Mouse (Mus musculus) neural tube, embryonic 14.5 days (tissue): ENCODE results near the gene Drosha. TPM values are rescaled to one million over a fixed set of nuclear protein-coding genes. Genes with fewer than 3 reads are reported as not detected.

ENCODE experiments used
- ATAC-seq: fragments of 200-750 bp; cut with Nextera tagmentation; 2 replicates; pipeline ENCODE4 v1.8.0; 2017; ENCODE audit warnings: low read depth, mild to moderate bottlenecking, moderate TSS enrichment, moderate library complexity
- H3K27ac ChIP-seq: fragments of 300-500 bp; sonication (generic); 2 replicates; pipeline ENCODE4 v1.5.1; 2014; ENCODE audit warnings: low read depth, mild to moderate bottlenecking, control low read depth, low read length, moderate library complexity, mixed read lengths
- H3K27me3 ChIP-seq: fragments of 300-500 bp; sonication (generic); 2 replicates; pipeline ENCODE4 v1.6.1; 2014; ENCODE audit warnings: low read length; ENCODE audit not compliant: control insufficient read depth, insufficient read depth
- H3K36me3 ChIP-seq: fragments of 300-500 bp; sonication (generic); 2 replicates; pipeline ENCODE4 v1.6.1; 2014; ENCODE audit warnings: low read length, mixed read lengths; ENCODE audit not compliant: control insufficient read depth, insufficient read depth
- H3K4me1 ChIP-seq: fragments of 300-500 bp; sonication (generic); 2 replicates; pipeline ENCODE4 v1.6.1; 2014; ENCODE audit warnings: low read length; ENCODE audit not compliant: control insufficient read depth, insufficient read depth
- H3K4me2 ChIP-seq: fragments of 300-500 bp; sonication (generic); 2 replicates; pipeline ENCODE4 v1.6.1; 2014; ENCODE audit warnings: mild to moderate bottlenecking, low read depth, low read length, control low read depth
- H3K4me3 ChIP-seq: fragments of 300-500 bp; sonication (generic); 2 replicates; pipeline ENCODE4 v1.5.1; 2014; ENCODE audit warnings: low read depth, low read length, control low read depth, mixed read lengths
- H3K9ac ChIP-seq: fragments of 300-500 bp; sonication (generic); replicated peaks from 2 replicates; pipeline ENCODE4 v1.6.1; 2014; ENCODE audit warnings: low read depth, mild to moderate bottlenecking, control low read depth, low read length, mixed read lengths
- H3K9me3 ChIP-seq: fragments of 300-500 bp; sonication (generic); 2 replicates; pipeline ENCODE4 v1.6.1; 2016; ENCODE audit warnings: low read length; ENCODE audit not compliant: control insufficient read depth
- WGBS: fragments of 180-500 bp; shearing (Covaris S2); extraction: QIAGEN DNeasy Blood & Tissue Kit; methylation state at CpG from one replicate; pipeline ENCODE4 v1.1.7; 2014; 5-methylcytosine and 5-hydroxymethylcytosine counted together
- polyA plus RNA-seq: library from polyadenylated mRNA; unstranded; fragments of >200 nt; fragmentation: Nextera tagmentation; extraction: Ambion mirVana; gene quantifications from 2 replicates; pipeline ENCODE4 v1.2.1, GENCODE M21; 2014

Gene Drosha
- polyA plus RNA-seq, 1 experiment from 2014 or later = 55.8 TPM

- H3K27ac ChIP-seq = no peak overlapping the region
- peak overlapping the region; percentile 54 for H3K4me2 ChIP-seq
- H3K9me3 ChIP-seq = no peaks in the 10 kb centered on the region
- H3K36me3 ChIP-seq = peaks cover 29% of the 10 kb centered on the region; the same call in 1 of the 2 replicates
- 96% methylated on average over 2 of the region's 2 CpGs for WGBS
- H3K4me3 ChIP-seq = peak overlapping the region; percentile 64
- no peak for ATAC-seq
- H3K27me3 ChIP-seq = no peaks in the 10 kb centered on the region
- peaks cover 16% of the 10 kb centered on the region; the same call in 1 of the 2 replicates for H3K4me1 ChIP-seq
- peak overlapping the region; percentile 80 for H3K9ac ChIP-seq
These were observed 1.0 kb upstream of the Drosha start for GRCm38 (mm10) chr15:12823455-12824119.

DNA sequence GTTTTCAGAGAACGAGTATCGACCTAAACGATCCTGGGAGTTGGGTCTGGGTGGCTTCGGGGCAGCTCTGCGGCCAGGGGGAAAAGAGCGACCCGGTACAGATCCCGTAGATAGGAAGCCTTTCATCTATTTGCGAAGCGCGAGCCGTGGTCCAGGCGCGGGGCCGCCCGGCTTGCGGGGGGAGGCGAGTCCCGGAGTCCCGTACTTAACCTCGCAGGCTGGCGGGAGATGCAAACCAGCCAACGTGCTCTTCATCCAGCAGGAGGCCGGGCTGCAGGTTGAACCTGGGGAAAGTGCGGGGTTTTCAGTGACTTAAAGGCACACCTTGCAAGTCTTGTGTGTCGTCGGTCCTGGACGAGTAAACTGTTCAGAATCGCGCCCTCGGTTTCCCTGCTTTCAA lies 350 bp downstream of the Drosha start:
- Histone ChIP-seq H3K36me3 (peaks cover 25% of the 10 kb centered on the region; the same call in 1 of the 2 replicates), H3K27me3 (no peaks in the 10 kb centered on the region), H3K4me2 (peak overlapping the region; percentile 67), H3K27ac (peak overlapping the region; percentile 74), H3K4me3 (peak overlapping the region; percentile 64), H3K9ac (peak overlapping the region; percentile 80), H3K9me3 (no peaks in the 10 kb centered on the region), H3K4me1 (peaks cover 16% of the 10 kb centered on the region; the same call in 1 of the 2 replicates)
- peak; percentile 58 for ATAC-seq
- under 1% methylated on average over 31 of the region's 31 CpGs for WGBS

DNA sequence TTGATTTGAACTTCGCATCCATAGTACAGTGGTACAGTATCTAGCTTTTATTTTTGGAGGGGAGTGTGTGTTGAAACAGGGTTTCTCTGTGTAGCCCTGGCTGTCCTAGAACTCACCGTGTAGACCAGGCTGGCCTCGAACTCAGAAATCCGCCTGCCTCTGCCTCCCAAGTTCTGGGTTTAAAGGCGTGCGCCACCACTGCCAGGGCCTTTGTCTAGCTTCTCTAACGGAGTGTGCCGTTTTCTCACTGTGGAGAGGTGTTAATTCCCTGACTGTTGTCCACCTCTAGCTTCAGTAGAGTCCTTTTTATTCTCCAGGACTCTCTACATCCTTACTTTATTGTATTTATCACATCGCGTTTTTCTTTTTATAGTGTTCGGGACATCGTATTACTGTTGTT lies 793 bp downstream of the Drosha start:
- Histone ChIP-seq H3K4me3 (peak overlapping the region; percentile 64), H3K9ac (peak overlapping the region; percentile 80), H3K4me1 (peaks cover 16% of the 10 kb centered on the region; the same call in 1 of the 2 replicates), H3K36me3 (peaks cover 23% of the 10 kb centered on the region; the same call in 1 of the 2 replicates), H3K9me3 (no peaks in the 10 kb centered on the region), H3K4me2 (peak overlapping the region; percentile 67), H3K27me3 (no peaks in the 10 kb centered on the region), H3K27ac (no peak overlapping the region)
- 61% methylated on average over 12 of the region's 12 CpGs for WGBS
- no peak for ATAC-seq

- no peaks in the 10 kb centered on the region for H3K9me3 ChIP-seq
- H3K4me3 ChIP-seq = no peak overlapping the region
- H3K9ac ChIP-seq = no peak overlapping the region
- no peak overlapping the region for H3K27ac ChIP-seq
- ATAC-seq = no peak
- H3K4me1 ChIP-seq = peaks cover 10% of the 10 kb centered on the region; the same call in 1 of the 2 replicates
- peaks cover 24% of the 10 kb centered on the region; the same call in 1 of the 2 replicates for H3K36me3 ChIP-seq
- no peaks in the 10 kb centered on the region for H3K27me3 ChIP-seq
- no peak overlapping the region for H3K4me2 ChIP-seq
- 93% methylated on average over 3 of the region's 3 CpGs for WGBS
These were observed 5.3 kb downstream of the Drosha start for GRCm38 (mm10) chr15:12829878-12830277.

DNA sequence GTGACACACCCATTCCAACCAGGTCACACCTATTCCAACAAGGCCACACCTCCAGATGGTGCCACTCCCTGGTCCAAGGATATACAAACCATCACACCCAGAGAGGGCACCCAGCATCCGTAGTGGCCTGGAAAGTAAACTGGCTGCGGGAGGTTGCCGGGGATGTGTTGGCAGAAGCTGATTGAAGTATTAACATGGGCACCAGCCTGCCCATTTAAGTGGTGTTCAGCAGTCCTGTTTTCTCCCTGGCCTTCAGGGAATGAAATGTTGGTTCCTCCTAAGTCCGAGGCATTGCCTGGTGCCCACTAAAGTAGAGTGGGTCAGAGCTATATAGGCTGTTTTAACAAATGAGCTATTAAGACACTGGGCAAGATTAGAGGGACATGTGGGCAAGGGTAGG lies 8.0 kb downstream of the Drosha start:
- no peak overlapping the region for H3K9ac ChIP-seq
- ATAC-seq = no peak
- no peak overlapping the region for H3K4me3 ChIP-seq
- peaks cover 42% of the 10 kb centered on the region for H3K36me3 ChIP-seq
- H3K27me3 ChIP-seq = no peaks in the 10 kb centered on the region
- no peaks in the 10 kb centered on the region for H3K9me3 ChIP-seq
- no peaks in the 10 kb centered on the region for H3K4me1 ChIP-seq
- H3K4me2 ChIP-seq = no peak overlapping the region
- 98% methylated on average over 4 of the region's 4 CpGs for WGBS
- H3K27ac ChIP-seq = no peak overlapping the region

DNA sequence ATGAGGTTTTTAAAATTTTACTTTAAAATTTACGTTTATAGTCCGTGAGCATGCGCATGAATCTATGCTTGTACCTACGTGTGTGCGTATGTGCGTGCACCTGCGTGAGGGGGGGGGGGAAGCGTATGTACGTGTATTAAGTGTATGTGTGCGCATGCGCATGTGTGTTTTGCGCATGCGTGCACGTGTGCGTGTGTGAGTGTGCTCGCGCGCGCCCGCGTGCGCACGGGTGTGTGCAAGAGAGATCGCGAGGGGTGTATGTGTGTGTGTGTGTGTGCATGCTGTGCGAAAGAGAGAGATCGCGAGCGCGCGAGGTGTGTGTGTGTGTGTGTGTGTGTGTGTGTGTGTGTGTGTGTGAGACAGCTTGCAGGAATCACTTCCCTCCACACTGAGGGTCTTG lies 8.8 kb downstream of the Drosha start:
- Histone ChIP-seq H3K9ac (no peak overlapping the region), H3K27ac (no peak overlapping the region), H3K9me3 (no peaks in the 10 kb centered on the region), H3K4me3 (no peak overlapping the region), H3K27me3 (no peaks in the 10 kb centered on the region), H3K36me3 (peaks cover 45% of the 10 kb centered on the region), H3K4me2 (no peak overlapping the region), H3K4me1 (no peaks in the 10 kb centered on the region)
- WGBS = 98% methylated on average over 31 of the region's 31 CpGs
- ATAC-seq = 0 out of 2 replicates have a peak, but pooled peaks have one; percentile 9

GRCm38 (mm10) chr15:12834231-12834630 lies 9.6 kb downstream of the Drosha start:
- no peak for ATAC-seq
- Histone ChIP-seq H3K4me1 (no peaks in the 10 kb centered on the region), H3K36me3 (peaks cover 41% of the 10 kb centered on the region), H3K4me2 (no peak overlapping the region), H3K9ac (no peak overlapping the region), H3K27me3 (no peaks in the 10 kb centered on the region), H3K4me3 (no peak overlapping the region), H3K27ac (no peak overlapping the region), H3K9me3 (no peaks in the 10 kb centered on the region)
- 96% methylated on average over 24 of the region's 24 CpGs for WGBS

- Histone ChIP-seq H3K27me3 (no peaks in the 10 kb centered on the region), H3K4me1 (no peaks in the 10 kb centered on the region), H3K36me3 (peaks cover 53% of the 10 kb centered on the region), H3K4me2 (no peak overlapping the region), H3K9me3 (no peaks in the 10 kb centered on the region), H3K27ac (no peak overlapping the region), H3K4me3 (no peak overlapping the region), H3K9ac (no peak overlapping the region)
- 95% methylated on average over 11 of the region's 11 CpGs for WGBS
- ATAC-seq = no peak
These were observed 16.1 kb downstream of the Drosha start for GRCm38 (mm10) chr15:12840737-12841136.

DNA sequence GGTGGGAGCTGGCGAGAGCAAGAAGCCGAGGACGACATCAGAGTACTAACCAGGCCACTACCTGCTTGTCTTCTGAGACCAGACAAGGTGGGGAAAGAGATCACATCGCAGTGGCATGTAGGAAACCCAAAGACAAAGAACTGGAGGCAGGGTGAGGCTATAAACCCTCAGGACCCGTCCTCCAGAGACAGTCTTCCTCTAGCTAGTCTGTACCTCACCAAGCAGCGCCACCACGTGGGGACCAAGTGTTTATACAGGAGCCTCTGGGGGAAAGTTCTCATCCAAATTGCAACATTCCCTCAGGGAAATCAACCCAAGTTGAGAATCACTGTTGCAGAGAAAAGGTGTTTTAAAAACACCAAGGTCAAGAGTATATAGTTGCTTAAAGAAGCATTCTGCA lies 18.2 kb downstream of the Drosha start:
- Histone ChIP-seq H3K4me1 (no peaks in the 10 kb centered on the region), H3K9ac (no peak overlapping the region), H3K27me3 (no peaks in the 10 kb centered on the region), H3K9me3 (no peaks in the 10 kb centered on the region), H3K27ac (no peak overlapping the region), H3K4me3 (no peak overlapping the region), H3K36me3 (peaks cover 59% of the 10 kb centered on the region), H3K4me2 (no peak overlapping the region)
- WGBS = 72% methylated on average over 7 of the region's 7 CpGs
- ATAC-seq = no peak
